Mouse (Mus musculus) testis, adult 2 months (tissue): ENCODE results near the gene Gm9195.

Experiments
- CTCF ChIP-seq: fragments of 200-500 bp; IDR thresholded peaks from 2 replicates; pipeline ENCODE4 v1.5.1; 2012; ENCODE audit warnings: low read depth, mild to moderate bottlenecking, inconsistent platforms, low read length, moderate library complexity; ENCODE audit not compliant: control insufficient read depth, insufficient read depth, insufficient replicate concordance
- POLR2A ChIP-seq: fragments of 200-500 bp; IDR thresholded peaks from 2 replicates; pipeline ENCODE4 v1.6.1; 2012; ENCODE audit warnings: low read depth, mild to moderate bottlenecking, inconsistent platforms, low read length, moderate library complexity; ENCODE audit not compliant: control insufficient read depth

- TF ChIP-seq CTCF (no peak), POLR2A (no peak)
These were observed 27.9 kb upstream of the Gm9195 start for GRCm38 (mm10) chr14:72519561-72519960.
